Mouse (Mus musculus) CD4-positive helper T cell, adult 2 months (primary cell): ENCODE data around the gene Pml.
"Not testable (repeated sequence)": the region's sequence is repeated elsewhere in the genome, so short reads cannot be mapped to it uniquely, and the experiment has no call there.

ENCODE experiments used
- DNase-seq: peaks from one replicate; pipeline ENCODE4 v3.0.0-alpha.2; 2012; ENCODE audit warnings: low read depth, missing footprints, low spot score

The Pml gene

GRCm38 (mm10) chr9:58271551-58271950 lies 22.0 kb upstream of the Pml start:
- not testable (repeated sequence) for DNase-seq

GRCm38 (mm10) chr9:58271109-58271508 lies 21.5 kb upstream of the Pml start:
- peak; percentile 86 for DNase-seq

GRCm38 (mm10) chr9:58270081-58270480 lies 20.5 kb upstream of the Pml start:
- DNase-seq = no peak

GRCm38 (mm10) chr9:58268384-58269313 lies 19.1 kb upstream of the Pml start:
- DNase-seq = peak; percentile 78

- no peak for DNase-seq
These were observed 17.5 kb upstream of the Pml start for GRCm38 (mm10) chr9:58267046-58267445.

- DNase-seq = no peak
These were observed 17.0 kb upstream of the Pml start for GRCm38 (mm10) chr9:58266571-58267011.

GRCm38 (mm10) chr9:58265368-58265767 lies 15.8 kb upstream of the Pml start:
- no peak for DNase-seq

GRCm38 (mm10) chr9:58262507-58262906 lies 12.9 kb upstream of the Pml start:
- DNase-seq = no peak

GRCm38 (mm10) chr9:58255704-58256685 lies 6.4 kb upstream of the Pml start:
- DNase-seq = no peak

GRCm38 (mm10) chr9:58255105-58255504 lies 5.5 kb upstream of the Pml start:
- DNase-seq = no peak

- DNase-seq = not testable (repeated sequence)
These were observed 4.2 kb upstream of the Pml start for GRCm38 (mm10) chr9:58253805-58254122.

- peak; percentile 96 for DNase-seq
These were observed 3.6 kb upstream of the Pml start, which contains the start of gene Stoml1 for GRCm38 (mm10) chr9:58253033-58253804. Stoml1 (plus strand) TSS chr9:58253164.

GRCm38 (mm10) chr9:58250730-58251129 lies 1.1 kb upstream of the Pml start:
- not testable (repeated sequence) for DNase-seq

- no peak for DNase-seq
These were observed 736 bp upstream of the Pml start for GRCm38 (mm10) chr9:58250322-58250721.

GRCm38 (mm10) chr9:58248746-58249413 lies 706 bp downstream of the Pml start:
- no peak for DNase-seq

- DNase-seq = peak; percentile 85
These were observed 2.4 kb downstream of the Pml start for GRCm38 (mm10) chr9:58247064-58247759.

GRCm38 (mm10) chr9:58246083-58246591 lies 3.4 kb downstream of the Pml start:
- no peak for DNase-seq

- no peak for DNase-seq
These were observed 5.9 kb downstream of the Pml start for GRCm38 (mm10) chr9:58243696-58244095.

GRCm38 (mm10) chr9:58242696-58243095 lies 6.9 kb downstream of the Pml start:
- DNase-seq = no peak
